Mouse (Mus musculus) small intestine, adult 2 months (tissue): ENCODE data around the gene Cntnap2. TPM values are rescaled to one million over a fixed set of nuclear protein-coding genes. Genes with fewer than 3 reads are reported as not detected.

Source experiments
- H3K27ac ChIP-seq: fragments of 200-500 bp; 2 replicates; pipeline ENCODE4 v1.5.1; 2012; ENCODE audit warnings: low read depth, low read length, control low read depth, inconsistent platforms; ENCODE audit not compliant: insufficient read depth
- H3K27me3 ChIP-seq: fragments of 200-500 bp; 2 replicates; pipeline ENCODE4 v1.6.1; 2012; ENCODE audit warnings: mild to moderate bottlenecking, moderate library complexity, low read length, inconsistent platforms; ENCODE audit not compliant: control insufficient read depth, insufficient read depth
- H3K36me3 ChIP-seq: fragments of 200-500 bp; 2 replicates; pipeline ENCODE4 v1.6.1; 2012; ENCODE audit warnings: mild to moderate bottlenecking, low read length, control low read depth, inconsistent platforms; ENCODE audit not compliant: control insufficient read depth, insufficient read depth
- H3K4me1 ChIP-seq: fragments of 200-500 bp; 2 replicates; pipeline ENCODE4 v1.6.1; 2012; ENCODE audit warnings: low read length, inconsistent platforms, mixed read lengths; ENCODE audit not compliant: control insufficient read depth, insufficient read depth, insufficient read length
- H3K4me3 ChIP-seq: fragments of 200-500 bp; 2 replicates; pipeline ENCODE4 v1.5.1; 2012; ENCODE audit warnings: low read depth, mild to moderate bottlenecking, control low read depth, inconsistent platforms, low read length, moderate library complexity
- CTCF ChIP-seq: fragments of 200-500 bp; IDR thresholded peaks from 2 replicates; pipeline ENCODE4 v1.5.1; 2012; ENCODE audit warnings: low read depth, mild to moderate bottlenecking, control low read depth, inconsistent platforms, low read length, moderate library complexity, mixed read lengths; ENCODE audit not compliant: insufficient replicate concordance, insufficient read length; ENCODE audit errors: extremely low read depth
- POLR2A ChIP-seq: fragments of 200-500 bp; IDR thresholded peaks from 2 replicates; pipeline ENCODE4 v1.6.1; 2012; ENCODE audit warnings: low read depth, mild to moderate bottlenecking, control low read depth, inconsistent platforms, low read length, moderate library complexity
- WGBS: fragments of 180-500 bp; shearing (Covaris S2); methylation state at CpG from one replicate; pipeline ENCODE4 v1.1.7; 2018; 5-methylcytosine and 5-hydroxymethylcytosine counted together
- polyA plus RNA-seq: library from polyadenylated mRNA; depleted of rRNA; stranded (reverse); fragments of >200 nt; gene quantifications from 2 replicates; pipeline ENCODE4 v1.2.3, GENCODE M21; 2012

The Cntnap2 gene
- polyA plus RNA-seq, 1 experiment: 0.20 TPM

DNA sequence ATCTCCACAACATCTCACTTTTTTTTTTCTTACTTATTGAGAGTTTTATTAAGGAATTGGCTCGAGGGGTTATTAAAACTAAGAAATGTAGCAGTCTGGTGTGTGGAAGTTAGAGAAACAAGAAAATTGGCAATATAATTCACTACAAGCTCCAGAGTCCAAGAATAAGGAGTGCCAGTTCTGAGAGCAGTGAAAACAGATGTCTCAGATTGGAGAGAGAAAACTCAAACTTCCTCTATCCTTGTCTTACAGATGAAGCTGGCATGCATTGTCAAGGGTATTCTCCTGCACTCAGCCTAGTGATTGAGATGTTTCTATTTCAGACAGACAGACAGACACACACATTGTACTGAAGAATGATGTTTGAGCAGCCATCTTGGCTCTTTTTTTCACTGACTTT lies 1984.4 kb downstream of the Cntnap2 start:
- TF ChIP-seq CTCF (no peak), POLR2A (no peak)
- no peaks in the 10 kb centered on the region; the same call in 1 of the 2 replicates for H3K27me3 ChIP-seq
- WGBS: 75% methylated on average over 1 of the region's 1 CpGs
- no peak overlapping the region for H3K27ac ChIP-seq
- no peaks in the 10 kb centered on the region for H3K36me3 ChIP-seq
- no peaks in the 10 kb centered on the region for H3K4me1 ChIP-seq
- H3K4me3 ChIP-seq: no peak overlapping the region

DNA sequence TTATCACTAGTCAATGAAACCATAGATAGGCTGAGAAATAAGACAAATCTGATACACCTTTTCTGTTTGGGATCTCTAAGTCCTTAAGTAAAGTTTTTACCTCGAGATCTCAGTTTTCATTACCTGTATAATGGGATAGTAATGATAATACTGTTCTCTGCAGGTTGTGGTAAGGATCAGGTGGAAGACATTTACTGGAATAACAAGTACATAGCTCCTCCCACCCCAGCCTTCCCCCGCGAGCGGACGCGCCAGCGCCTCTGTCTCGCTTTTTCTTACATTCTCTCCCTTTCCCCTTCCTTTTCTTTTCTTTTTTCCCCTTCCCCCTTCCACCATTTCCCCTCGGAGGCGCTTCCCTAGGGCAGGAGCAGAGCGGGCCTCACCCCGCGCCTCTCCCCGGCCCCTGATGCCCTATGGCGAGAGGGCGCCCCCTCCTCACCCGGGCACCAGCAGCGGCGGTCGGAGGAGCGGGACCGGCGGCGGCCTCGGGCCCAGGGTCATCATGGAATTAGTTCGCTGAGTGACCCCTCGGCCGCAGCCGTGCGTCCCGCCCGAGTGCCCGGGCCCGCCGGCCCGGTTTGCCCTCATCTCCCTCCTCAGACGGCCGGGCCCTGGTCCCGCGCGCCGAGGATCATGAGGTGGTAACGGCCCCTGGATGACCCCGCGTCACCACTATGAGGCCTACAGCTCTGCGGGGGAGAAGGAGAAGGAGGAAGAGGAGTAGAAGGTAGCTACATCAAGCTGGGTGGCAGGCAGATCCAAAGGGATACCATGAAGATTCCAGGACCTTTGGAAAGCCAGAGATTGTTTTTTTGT lies 1985.4 kb downstream of the Cntnap2 start:
- no peaks in the 10 kb centered on the region; the same call in 1 of the 2 replicates for H3K27me3 ChIP-seq
- H3K4me3 ChIP-seq: no peak overlapping the region
- WGBS: 6% methylated on average over 45 of the region's 46 CpGs

DNA sequence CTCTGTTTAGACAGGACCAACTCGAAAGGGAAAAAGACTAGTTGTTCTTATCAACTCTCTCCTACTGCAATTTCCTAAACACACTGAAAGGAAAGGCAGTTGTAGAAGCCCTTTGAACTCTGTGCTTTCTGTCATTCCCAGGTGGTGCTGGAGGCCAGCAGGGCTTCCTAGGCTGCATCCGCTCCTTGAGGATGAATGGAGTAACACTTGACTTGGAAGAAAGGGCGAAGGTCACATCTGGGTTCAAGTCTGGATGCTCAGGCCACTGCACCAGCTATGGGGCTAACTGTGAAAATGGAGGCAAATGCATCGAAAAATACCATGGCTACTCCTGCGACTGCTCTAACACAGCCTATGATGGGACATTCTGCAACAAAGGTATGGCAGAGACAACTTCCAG lies 1989.9 kb downstream of the Cntnap2 start:
- Histone ChIP-seq H3K27me3 (no peaks in the 10 kb centered on the region; the same call in 1 of the 2 replicates), H3K36me3 (no peaks in the 10 kb centered on the region), H3K27ac (no peak overlapping the region), H3K4me3 (no peak overlapping the region), H3K4me1 (no peaks in the 10 kb centered on the region)
- WGBS: 55% methylated on average over 5 of the region's 5 CpGs
- TF ChIP-seq POLR2A: no peak
- TF ChIP-seq CTCF: no peak

More for the DNA sequence above, 1985.4 kb downstream of the Cntnap2 start:
- Histone ChIP-seq H3K27ac (no peak overlapping the region), H3K4me1 (no peaks in the 10 kb centered on the region), H3K36me3 (no peaks in the 10 kb centered on the region)
- TF ChIP-seq CTCF: no peak
- no peak for TF ChIP-seq POLR2A

DNA sequence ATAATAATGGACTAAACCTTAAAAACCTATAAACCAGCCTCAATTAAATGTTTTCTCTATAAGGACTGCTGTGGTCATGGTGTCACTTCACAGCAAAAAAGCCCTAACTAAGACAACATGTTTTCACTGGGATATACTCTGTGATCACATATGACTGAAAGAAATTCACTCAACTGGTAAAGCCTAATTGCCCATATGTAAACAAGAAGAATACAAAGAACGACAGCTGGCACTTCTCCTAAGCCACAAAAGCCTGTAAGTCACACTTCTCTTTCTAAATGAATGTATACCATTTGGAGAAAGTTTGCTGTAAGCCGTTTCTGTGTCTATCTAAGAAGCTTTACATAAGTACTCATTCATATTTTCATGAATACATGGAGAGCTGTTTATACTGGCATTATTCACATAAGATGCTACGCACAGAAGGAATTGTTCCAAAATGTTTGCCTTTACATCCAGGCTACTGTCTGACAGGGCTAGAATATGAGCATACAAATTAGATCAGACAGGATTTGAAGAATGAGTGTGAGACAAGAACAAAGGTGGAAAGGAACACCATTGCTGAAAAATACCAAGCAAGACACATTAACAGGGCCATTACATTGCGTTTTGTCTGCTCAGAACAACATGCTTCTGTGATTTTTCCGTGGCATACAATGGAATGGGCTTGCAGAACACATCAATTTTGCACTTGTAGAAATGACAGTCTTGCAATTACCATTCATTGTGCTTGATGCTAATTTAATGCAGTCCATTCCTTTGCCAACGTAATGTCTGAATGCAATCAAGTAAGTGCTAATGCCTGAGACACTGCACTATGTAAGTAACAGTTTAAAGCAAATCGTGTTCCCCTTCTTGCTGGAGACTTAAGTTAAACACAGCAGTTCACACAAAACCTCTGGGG lies 1991.4 kb downstream of the Cntnap2 start:
- WGBS: 66% methylated on average over 7 of the region's 7 CpGs
- no peak for TF ChIP-seq POLR2A
- TF ChIP-seq CTCF: no peak
- H3K27me3 ChIP-seq: no peaks in the 10 kb centered on the region
- no peaks in the 10 kb centered on the region for H3K36me3 ChIP-seq
- H3K4me1 ChIP-seq: no peaks in the 10 kb centered on the region
- H3K27ac ChIP-seq: no peak overlapping the region
- H3K4me3 ChIP-seq: no peak overlapping the region

DNA sequence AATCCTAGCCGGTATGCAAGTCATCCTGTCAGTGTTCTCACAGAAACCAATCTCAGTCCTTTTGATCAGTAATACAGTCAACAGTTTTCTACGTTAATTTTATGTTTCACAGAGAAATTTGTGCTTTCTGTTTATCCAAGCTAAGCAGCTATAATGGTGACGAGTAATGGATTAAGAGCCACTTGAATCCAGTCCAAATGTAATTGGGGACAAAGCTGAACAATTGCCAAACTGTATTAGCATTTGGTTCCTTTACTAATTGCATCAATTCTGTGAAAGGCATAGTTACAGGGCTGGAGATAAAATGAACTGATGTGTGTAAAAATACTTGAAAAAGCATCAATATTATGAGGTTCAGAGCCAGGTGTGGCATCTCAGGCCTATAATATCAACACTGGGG lies 2002.2 kb downstream of the Cntnap2 start:
- 69% methylated on average over 3 of the region's 3 CpGs for WGBS
- Histone ChIP-seq H3K4me3 (no peak overlapping the region), H3K27ac (no peak overlapping the region), H3K4me1 (no peaks in the 10 kb centered on the region), H3K27me3 (no peaks in the 10 kb centered on the region), H3K36me3 (no peaks in the 10 kb centered on the region)
- TF ChIP-seq CTCF (no peak), POLR2A (no peak)

DNA sequence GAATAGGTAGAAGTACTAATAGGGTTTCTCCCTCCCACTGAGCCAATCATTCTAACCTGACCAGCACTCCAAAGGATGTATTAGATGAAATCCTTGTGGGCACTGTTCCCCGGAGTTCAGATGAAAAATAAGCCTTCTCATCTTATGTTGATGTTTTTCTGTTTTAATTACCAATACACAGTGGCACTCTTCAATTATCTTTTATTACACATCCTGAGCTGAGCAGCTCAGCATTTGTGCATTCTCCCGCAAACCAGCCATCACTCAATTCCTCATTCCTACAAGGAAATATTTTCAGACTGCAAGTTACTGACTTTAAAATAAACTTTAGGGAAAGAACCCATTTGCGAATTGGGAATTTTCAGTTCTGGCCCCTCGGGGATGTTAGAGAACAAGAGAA lies 2030.8 kb downstream of the Cntnap2 start:
- H3K27ac ChIP-seq: no peak overlapping the region
- no peaks in the 10 kb centered on the region for H3K27me3 ChIP-seq
- no peak overlapping the region for H3K4me3 ChIP-seq
- no peaks in the 10 kb centered on the region for H3K4me1 ChIP-seq
- 76% methylated on average over 4 of the region's 4 CpGs for WGBS
- H3K36me3 ChIP-seq: no peaks in the 10 kb centered on the region
- TF ChIP-seq POLR2A (no peak), CTCF (no peak)

DNA sequence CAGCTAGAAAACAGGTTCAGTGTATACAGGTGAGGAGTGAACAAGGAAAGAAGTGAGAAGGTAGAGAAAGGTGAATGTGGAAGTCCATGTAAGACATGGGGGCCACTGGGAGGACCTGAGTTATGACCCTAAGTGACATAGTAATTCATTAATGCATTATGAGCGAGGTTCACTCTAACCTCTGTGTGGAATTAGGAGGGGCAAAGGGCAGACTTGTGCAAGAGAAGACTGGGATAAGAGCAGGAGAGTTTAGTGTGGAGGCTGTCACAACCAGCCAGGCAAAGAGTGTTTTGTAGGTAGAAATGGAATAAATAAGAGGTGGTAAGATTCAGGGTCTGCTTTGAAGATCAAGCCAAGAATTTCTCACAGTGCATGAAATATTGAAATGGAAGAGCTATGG lies 2045.8 kb downstream of the Cntnap2 start:
- no peaks in the 10 kb centered on the region for H3K4me1 ChIP-seq
- H3K27ac ChIP-seq: no peak overlapping the region
- H3K27me3 ChIP-seq: no peaks in the 10 kb centered on the region
- 19% methylated on average over 1 of the region's 1 CpGs for WGBS
- H3K36me3 ChIP-seq: no peaks in the 10 kb centered on the region
- H3K4me3 ChIP-seq: no peak overlapping the region
- no peak for TF ChIP-seq CTCF
- TF ChIP-seq POLR2A: no peak
